24 mouse cellular contexts compared by ENCODE assay signal in the genomic region with DNA sequence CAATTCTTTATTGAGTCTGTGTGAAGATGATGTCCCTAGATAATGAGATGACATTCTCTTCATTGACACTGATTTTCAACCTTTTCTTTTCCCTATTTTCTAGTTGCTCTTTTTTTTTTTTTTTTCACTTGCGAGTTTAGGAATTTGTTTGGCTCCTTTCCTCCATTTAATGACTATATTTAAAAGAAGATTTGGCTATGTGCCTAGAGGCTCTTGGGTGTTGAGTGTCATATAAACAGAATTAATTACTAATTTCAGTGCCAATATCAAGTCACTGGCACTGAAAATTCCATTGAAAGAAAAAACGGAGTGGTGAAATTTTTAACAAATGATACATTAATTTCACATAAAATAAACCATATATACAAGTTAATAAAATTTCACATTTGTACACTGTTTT.
"Had no signal": no experiment of that assay in that cellular context is flagged by ENCODE, and none has a peak within 500 bp of the region (broad histone marks: within the 10 kb centered on the region; RNA-seq: fewer than 3 reads in every experiment).

No protein-coding gene starts in this region.

- H3K4me2 ChIP-seq: heart, embryonic 11.5 days; heart, embryonic 13.5 days; heart, embryonic 15.5 days; hindbrain, embryonic 13.5 days; limb, embryonic 12.5 days; liver, embryonic 11.5 days; liver, embryonic 13.5 days had no signal

- H3K27me3 ChIP-seq: heart, embryonic 13.5 days; heart, embryonic 15.5 days; hindbrain, embryonic 13.5 days; limb, embryonic 12.5 days; liver, embryonic 13.5 days had no signal

- H3K9me3 ChIP-seq: heart, embryonic 13.5 days; heart, embryonic 15.5 days; limb, embryonic 10.5 days; limb, embryonic 12.5 days; liver, embryonic 13.5 days had no signal

- H3K4me1 ChIP-seq: heart, embryonic 13.5 days; heart, embryonic 15.5 days; hindbrain, embryonic 13.5 days; limb, embryonic 10.5 days; limb, embryonic 12.5 days; liver, embryonic 13.5 days had no signal

- H3K4me3 ChIP-seq: heart, adult 2 months; heart, embryonic 13.5 days; heart, embryonic 15.5 days; hindbrain, embryonic 13.5 days; layer of hippocampus, adult 2 months; left cerebral cortex, adult 2 months; limb, embryonic 10.5 days; limb, embryonic 12.5 days; liver, embryonic 13.5 days had no signal

- H3K36me3 ChIP-seq: heart, embryonic 13.5 days; heart, embryonic 15.5 days; hindbrain, embryonic 13.5 days; limb, embryonic 10.5 days; limb, embryonic 12.5 days; liver, embryonic 13.5 days had no signal

- DNase-seq: gastrocnemius, postnatal 14 days; gastrocnemius, postnatal 36 days; heart, adult 11 months; heart, adult 2 months; heart, postnatal 14 days; heart, postnatal 36 days; kidney, adult 18-20 months; kidney, adult 8-10 months; kidney, postnatal 10 days; kidney, postnatal 25 days; kidney, postnatal 4 days; liver; liver, embryonic 13.5 days had no signal

- H3K27ac ChIP-seq: heart, adult 2 months; heart, embryonic 13.5 days; heart, embryonic 15.5 days; hindbrain, embryonic 13.5 days; layer of hippocampus, adult 2 months; left cerebral cortex, adult 2 months; limb, embryonic 10.5 days; limb, embryonic 12.5 days; liver, embryonic 13.5 days had no signal

- H3K9ac ChIP-seq: heart, embryonic 13.5 days; heart, embryonic 15.5 days; hindbrain, embryonic 13.5 days; limb, embryonic 12.5 days; liver, embryonic 13.5 days had no signal

- ATAC-seq: hindbrain, embryonic 16.5 days; intestine, embryonic 16.5 days had no signal
